Mouse (Mus musculus) small intestine, adult 2 months (tissue): ENCODE results near the gene Ccdc32. TPM values are rescaled to one million over a fixed set of nuclear protein-coding genes. Genes with fewer than 3 reads are reported as not detected.

Source experiments
- H3K27ac ChIP-seq: fragments of 200-500 bp; 2 replicates; pipeline ENCODE4 v1.5.1; 2012; ENCODE audit warnings: low read depth, low read length, control low read depth, inconsistent platforms; ENCODE audit not compliant: insufficient read depth
- H3K27me3 ChIP-seq: fragments of 200-500 bp; 2 replicates; pipeline ENCODE4 v1.6.1; 2012; ENCODE audit warnings: mild to moderate bottlenecking, moderate library complexity, low read length, inconsistent platforms; ENCODE audit not compliant: control insufficient read depth, insufficient read depth
- H3K36me3 ChIP-seq: fragments of 200-500 bp; 2 replicates; pipeline ENCODE4 v1.6.1; 2012; ENCODE audit warnings: mild to moderate bottlenecking, low read length, control low read depth, inconsistent platforms; ENCODE audit not compliant: control insufficient read depth, insufficient read depth
- H3K4me1 ChIP-seq: fragments of 200-500 bp; 2 replicates; pipeline ENCODE4 v1.6.1; 2012; ENCODE audit warnings: low read length, inconsistent platforms, mixed read lengths; ENCODE audit not compliant: control insufficient read depth, insufficient read depth, insufficient read length
- H3K4me3 ChIP-seq: fragments of 200-500 bp; 2 replicates; pipeline ENCODE4 v1.5.1; 2012; ENCODE audit warnings: low read depth, mild to moderate bottlenecking, control low read depth, inconsistent platforms, low read length, moderate library complexity
- CTCF ChIP-seq: fragments of 200-500 bp; IDR thresholded peaks from 2 replicates; pipeline ENCODE4 v1.5.1; 2012; ENCODE audit warnings: low read depth, mild to moderate bottlenecking, control low read depth, inconsistent platforms, low read length, moderate library complexity, mixed read lengths; ENCODE audit not compliant: insufficient replicate concordance, insufficient read length; ENCODE audit errors: extremely low read depth
- POLR2A ChIP-seq: fragments of 200-500 bp; IDR thresholded peaks from 2 replicates; pipeline ENCODE4 v1.6.1; 2012; ENCODE audit warnings: low read depth, mild to moderate bottlenecking, control low read depth, inconsistent platforms, low read length, moderate library complexity
- WGBS: fragments of 180-500 bp; shearing (Covaris S2); methylation state at CpG from one replicate; pipeline ENCODE4 v1.1.7; 2018; 5-methylcytosine and 5-hydroxymethylcytosine counted together
- polyA plus RNA-seq: library from polyadenylated mRNA; depleted of rRNA; stranded (reverse); fragments of >200 nt; gene quantifications from 2 replicates; pipeline ENCODE4 v1.2.3, GENCODE M21; 2012; rRNA removed

The Ccdc32 gene
- polyA plus RNA-seq, 1 experiment: 10.0 TPM

- Histone ChIP-seq H3K27me3 (peaks cover 22% of the 10 kb centered on the region), H3K4me3 (peak overlapping the region; percentile 64), H3K4me1 (peaks cover 2% of the 10 kb centered on the region), H3K36me3 (no peaks in the 10 kb centered on the region), H3K27ac (no peak overlapping the region)
- under 1% methylated on average over 15 of the region's 15 CpGs for WGBS
- TF ChIP-seq CTCF: no peak
- no peak for TF ChIP-seq POLR2A
These were observed 53.3 kb downstream of the Ccdc32 start for GRCm38 (mm10) chr2:118975855-118976254.

- Histone ChIP-seq H3K4me1 (peaks cover 4% of the 10 kb centered on the region), H3K36me3 (no peaks in the 10 kb centered on the region), H3K27me3 (peaks cover 22% of the 10 kb centered on the region), H3K27ac (no peak overlapping the region), H3K4me3 (peak overlapping the region; percentile 58)
- 1% methylated on average over 33 of the region's 33 CpGs for WGBS
- TF ChIP-seq CTCF (peak; percentile 79), POLR2A (no peak)
These were observed 56.4 kb downstream of the Ccdc32 start for GRCm38 (mm10) chr2:118972687-118973376.

- WGBS: 66% methylated on average over 5 of the region's 5 CpGs
- no peaks in the 10 kb centered on the region for H3K36me3 ChIP-seq
- no peak overlapping the region for H3K27ac ChIP-seq
- H3K4me1 ChIP-seq: peaks cover 4% of the 10 kb centered on the region
- peaks cover 22% of the 10 kb centered on the region for H3K27me3 ChIP-seq
- TF ChIP-seq POLR2A: no peak
- no peak for TF ChIP-seq CTCF
- no peak overlapping the region for H3K4me3 ChIP-seq
These were observed 57.1 kb downstream of the Ccdc32 start for GRCm38 (mm10) chr2:118972048-118972447.

GRCm38 (mm10) chr2:118969585-118970147 lies 59.5 kb downstream of the Ccdc32 start:
- WGBS: 51% methylated on average over 11 of the region's 11 CpGs
- 0 out of 2 replicates have a peak, but pooled peaks cover 4% of the 10 kb centered on the region for H3K27me3 ChIP-seq
- no peaks in the 10 kb centered on the region for H3K36me3 ChIP-seq
- H3K4me1 ChIP-seq: peaks cover 4% of the 10 kb centered on the region
- no peak overlapping the region for H3K27ac ChIP-seq
- H3K4me3 ChIP-seq: no peak overlapping the region
- TF ChIP-seq CTCF (no peak), POLR2A (no peak)

Other genes with a start within 250 kb of the Ccdc32 start
- gene Disp2, start 249.7 kb downstream of the Ccdc32 start, polyA plus RNA-seq: 1.7 and 3.5 TPM in 2 replicates
- 1.5 and 4.7 TPM in 2 replicates for gene Knstrn, start 215.4 kb downstream of the Ccdc32 start, polyA plus RNA-seq
- 17.6 and 25.7 TPM in 2 replicates for gene Ivd, start 167.4 kb downstream of the Ccdc32 start, polyA plus RNA-seq
- 11.8 and 24.6 TPM in 2 replicates for gene Bahd1, start 129.0 kb downstream of the Ccdc32 start, polyA plus RNA-seq
- 3.8 and 4.0 TPM in 2 replicates for gene Chst14, start 102.9 kb downstream of the Ccdc32 start, polyA plus RNA-seq
- gene Rpusd2, start 5.4 kb upstream of the Ccdc32 start, polyA plus RNA-seq: 1.1 and 1.9 TPM in 2 replicates
- gene Knl1, start 17.7 kb upstream of the Ccdc32 start, polyA plus RNA-seq: 0.11 and 0.15 TPM in 2 replicates
- gene Rad51, start 83.4 kb upstream of the Ccdc32 start, polyA plus RNA-seq: 4.6 and 8.7 TPM in 2 replicates
- gene Rmdn3, start 127.6 kb upstream of the Ccdc32 start, polyA plus RNA-seq: 26.2 and 57.3 TPM in 2 replicates
- 35.0 and 107 TPM in 2 replicates for gene Gchfr, start 138.4 kb upstream of the Ccdc32 start, polyA plus RNA-seq
- 0.03 and 0.04 TPM in 2 replicates for gene Gm14137, start 145.1 kb upstream of the Ccdc32 start, polyA plus RNA-seq
- gene Zfyve19, start 179.2 kb upstream of the Ccdc32 start, polyA plus RNA-seq: 20.2 and 46.7 TPM in 2 replicates
- gene Dnajc17, start 179.4 kb upstream of the Ccdc32 start, polyA plus RNA-seq: 1.5 and 2.9 TPM in 2 replicates
- 124 and 296 TPM in 2 replicates for gene Ppp1r14d, start 200.5 kb upstream of the Ccdc32 start, polyA plus RNA-seq
- gene Spint1, start 208.0 kb upstream of the Ccdc32 start, polyA plus RNA-seq: 139 and 367 TPM in 2 replicates
- 2.1 and 3.0 TPM in 2 replicates for gene Rhov, start 241.9 kb upstream of the Ccdc32 start, polyA plus RNA-seq